Mouse (Mus musculus) monocyte, adult 5-6 weeks (primary cell): ENCODE measurements at regions not wholly inside any gene's neighbourhood (a gene's known extent, or its start where the extent isn't known, plus 50 kb on each side); places are given as distances from the start of the nearest gene placed in this dataset.

ENCODE experiments used
- ATAC-seq: fragments of 153-309, 156-312 bp; replicated peaks from 2 replicates; pipeline ENCODE4 v1.8.0; 2017; ENCODE audit warnings: mild to moderate bottlenecking; ENCODE audit not compliant: low TSS enrichment, insufficient number of reproducible peaks, severe bottlenecking, poor library complexity, low FRiP score

DNA sequence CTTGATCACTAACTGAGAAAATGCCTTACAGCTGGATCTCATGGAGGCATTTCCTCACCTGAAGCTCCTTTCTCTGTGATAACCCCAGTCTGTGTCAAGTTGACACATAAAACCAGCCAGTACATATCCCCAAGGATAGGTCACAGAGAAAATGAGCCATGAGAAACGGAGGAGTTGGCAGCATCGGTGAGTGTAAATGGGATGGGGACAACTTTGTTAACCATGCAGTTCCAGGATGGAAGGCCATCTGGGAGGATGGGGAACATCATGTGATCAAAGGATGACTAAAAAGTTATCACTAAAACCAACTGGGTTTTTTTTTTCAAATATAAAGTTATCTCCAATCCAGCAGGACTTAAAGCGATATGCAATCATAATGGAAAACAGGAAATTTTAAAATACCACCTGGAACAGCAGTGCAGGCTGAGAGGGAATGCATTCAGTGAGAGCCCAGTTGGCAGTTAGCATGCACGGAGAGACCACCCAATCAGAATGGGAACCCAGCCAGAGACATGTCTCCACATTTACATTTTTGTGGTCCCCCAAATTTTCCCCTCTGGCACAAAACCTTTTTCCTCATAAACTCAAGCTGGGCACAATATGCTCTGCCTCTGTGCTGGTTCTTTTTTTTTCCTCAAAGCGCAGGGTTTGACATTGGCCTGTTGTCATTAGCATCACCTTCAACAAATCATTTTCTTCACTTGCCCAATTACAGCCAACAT lies 475.7 kb downstream of the Rapgef2 start:
- ATAC-seq, result no peak

DNA sequence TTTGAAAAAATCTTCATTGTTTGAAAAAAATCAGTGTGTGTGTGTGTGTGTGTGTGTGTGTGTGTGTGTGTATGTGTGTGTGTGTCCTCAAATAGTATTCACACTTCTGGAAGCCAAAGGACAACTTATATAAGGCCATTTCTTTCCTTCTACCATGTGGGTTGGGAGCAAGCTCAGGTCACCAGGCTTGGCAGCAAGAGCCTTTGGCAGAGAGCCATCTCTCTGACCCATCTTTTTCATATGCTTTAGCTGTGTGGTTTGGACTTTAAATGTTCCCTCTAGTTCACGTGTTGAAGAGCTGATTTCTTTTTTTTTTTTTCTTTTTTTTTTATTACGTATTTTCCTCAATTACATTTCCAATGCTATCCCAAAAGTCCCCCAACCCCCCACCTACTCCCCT lies 483.1 kb downstream of the Rapgef2 start:
- ATAC-seq, result no peak

DNA sequence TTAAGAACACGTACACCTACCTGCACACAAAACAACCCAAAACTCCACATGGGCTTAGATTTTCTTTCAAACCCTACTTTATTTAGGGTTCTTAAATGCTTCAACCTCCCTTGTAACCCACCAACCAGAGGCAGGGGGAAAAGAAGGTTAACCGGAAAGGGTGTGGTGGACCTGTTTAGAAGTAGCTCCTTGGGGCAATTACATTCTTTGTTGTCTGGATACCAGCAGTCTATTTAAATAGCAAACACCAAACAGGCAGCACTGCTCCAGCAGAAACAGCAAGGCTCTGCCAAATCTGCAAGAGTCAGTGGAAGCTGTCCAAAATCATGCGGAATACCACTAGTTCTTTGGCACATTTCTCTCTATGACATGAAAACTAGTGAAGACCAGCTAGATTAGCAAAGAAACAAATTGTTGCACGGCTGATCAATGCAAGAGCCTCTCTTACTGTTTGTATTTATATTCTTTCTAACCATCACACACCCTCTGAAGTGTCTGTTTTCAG lies 490.3 kb downstream of the Rapgef2 start:
- no peak for ATAC-seq

DNA sequence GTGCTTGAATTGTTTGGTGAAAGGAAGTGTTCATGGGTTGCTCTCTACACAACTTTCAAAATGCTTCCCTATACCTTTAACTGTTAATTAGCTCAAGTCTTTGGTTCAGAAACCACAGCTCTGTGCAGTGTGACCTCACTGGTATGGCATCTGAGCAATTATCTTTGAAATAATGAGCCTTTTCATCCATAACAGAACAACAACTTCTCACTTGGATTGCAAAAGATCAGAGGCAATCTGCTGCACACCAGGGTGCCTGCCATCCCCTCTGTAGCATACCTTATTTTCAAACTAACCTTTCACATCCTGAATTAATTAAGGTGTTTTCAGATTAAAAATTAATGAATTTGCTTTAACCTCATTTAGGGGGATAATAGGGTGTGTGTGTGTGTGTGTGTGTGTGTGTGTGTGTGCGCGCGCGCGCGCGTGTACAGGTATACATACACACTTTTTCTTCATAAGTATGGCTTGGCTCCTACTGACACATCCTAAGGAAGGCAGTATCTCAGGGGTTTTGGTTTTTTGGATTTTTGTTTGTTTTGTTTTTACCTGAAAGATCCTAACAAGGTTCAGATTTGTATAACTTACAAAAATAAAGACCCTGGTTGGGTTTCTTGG lies 493.8 kb downstream of the Rapgef2 start:
- no peak for ATAC-seq

DNA sequence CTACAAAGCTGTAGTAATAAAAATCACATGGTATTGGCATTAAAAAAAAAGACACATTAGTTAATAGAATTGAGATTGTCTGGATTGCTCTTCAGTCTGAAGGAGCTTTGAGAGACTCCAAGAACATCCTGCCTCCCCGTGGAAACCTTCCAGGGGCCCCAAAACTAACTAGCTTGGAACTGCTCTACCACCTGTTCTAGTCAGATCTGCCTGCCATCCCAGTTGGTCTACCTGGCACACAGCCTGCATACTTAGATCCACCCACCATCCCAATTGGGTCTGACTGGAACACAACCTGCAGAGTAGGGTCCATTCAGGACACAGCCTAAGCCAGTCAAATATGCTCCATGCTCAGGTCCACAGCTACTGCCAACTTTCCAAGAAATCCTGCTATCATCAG lies 503.6 kb downstream of the Rapgef2 start:
- no peak for ATAC-seq

DNA sequence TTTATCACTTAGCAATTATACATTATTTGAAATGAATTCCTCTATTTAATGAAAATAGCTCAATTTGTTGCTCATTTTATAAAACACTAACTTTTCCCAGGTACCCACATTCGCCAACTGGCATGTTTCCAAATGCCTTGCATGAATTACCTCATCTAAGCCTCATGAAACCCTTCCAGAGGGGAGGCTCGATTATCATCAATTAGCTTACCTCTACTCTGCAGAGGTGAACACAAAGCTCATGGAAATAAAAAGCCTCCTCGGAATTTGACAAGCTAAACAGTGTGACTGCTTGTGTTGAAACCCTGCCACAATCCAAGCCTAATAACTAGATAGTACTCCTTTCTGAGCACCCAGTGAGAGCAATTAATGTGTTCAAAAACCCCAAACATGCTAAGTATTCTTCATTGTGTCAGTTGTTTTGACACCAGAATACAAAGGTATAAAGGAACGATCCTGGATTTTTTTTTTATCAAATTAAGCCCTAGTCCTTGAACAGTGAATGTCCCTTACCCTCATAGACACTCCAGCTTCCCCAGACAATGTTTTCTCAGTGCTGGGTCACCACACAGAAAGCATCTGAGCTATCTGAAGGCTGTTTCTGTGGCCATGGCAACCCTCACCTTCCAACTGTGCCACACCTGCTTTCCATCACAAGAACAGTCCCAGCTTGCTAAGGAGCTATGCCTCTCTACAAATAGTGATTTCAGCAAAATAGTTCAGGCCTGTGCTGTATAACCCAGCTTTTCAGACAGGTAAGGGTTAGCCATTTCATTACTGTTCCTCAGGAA lies 530.4 kb downstream of the Rapgef2 start:
- no peak for ATAC-seq

DNA sequence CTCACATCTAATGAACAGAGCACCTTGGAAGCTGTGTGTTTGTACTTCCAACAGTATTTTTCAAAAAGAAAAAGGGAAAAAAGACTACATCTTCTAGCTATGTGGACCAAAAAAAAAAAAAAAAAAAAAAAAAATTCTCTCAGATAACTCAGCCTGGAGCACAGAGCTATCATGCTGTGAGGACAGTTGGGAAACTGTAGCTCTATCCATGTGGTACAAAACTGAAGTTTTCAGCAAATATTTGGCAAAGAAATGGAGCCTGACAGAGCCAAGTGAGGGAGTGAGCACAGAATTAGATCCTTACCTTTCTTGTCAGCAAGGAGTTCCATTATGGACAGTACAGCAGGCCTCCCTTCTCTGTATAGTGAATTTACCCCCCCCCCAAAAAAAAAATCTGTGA lies 550.2 kb downstream of the Rapgef2 start:
- ATAC-seq, result no peak

DNA sequence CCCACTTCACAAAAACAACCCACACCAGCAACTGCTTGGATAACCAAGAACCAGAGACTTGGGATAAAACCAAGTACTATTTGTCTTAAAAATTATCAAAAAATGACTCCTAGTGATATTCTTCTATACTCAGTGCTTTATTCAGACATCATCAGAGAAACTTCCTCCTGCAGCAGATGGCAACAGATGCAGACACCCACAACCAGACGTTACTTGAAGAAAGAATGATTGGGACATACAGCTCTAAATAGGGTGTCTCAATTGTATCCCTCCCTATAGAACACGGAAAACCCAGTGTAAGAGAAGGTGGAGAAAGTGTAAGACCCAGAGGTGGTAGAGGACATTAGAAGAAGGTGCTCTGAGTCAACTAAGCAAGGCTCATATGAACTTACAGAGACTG lies 569.6 kb downstream of the Rapgef2 start:
- no peak for ATAC-seq

DNA sequence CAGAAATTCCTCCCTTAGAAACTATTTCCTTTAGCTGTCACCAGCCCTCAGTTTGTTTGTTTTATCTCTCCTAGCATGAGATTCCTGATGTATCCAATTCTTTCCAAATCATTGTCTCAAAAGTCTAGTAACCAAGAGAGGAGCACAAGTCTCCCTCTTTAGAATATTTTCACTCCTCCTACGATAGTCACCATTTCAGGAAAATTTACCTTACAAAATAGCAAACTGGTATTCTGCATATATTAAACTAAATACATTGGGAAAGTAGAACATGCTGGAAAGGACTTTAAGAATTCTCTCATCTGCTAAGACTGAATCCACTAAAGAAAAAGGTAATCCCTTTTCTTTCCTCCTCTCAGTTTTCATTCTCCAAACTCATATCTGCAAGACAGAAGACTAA lies 578.6 kb downstream of the Rapgef2 start:
- no peak for ATAC-seq

DNA sequence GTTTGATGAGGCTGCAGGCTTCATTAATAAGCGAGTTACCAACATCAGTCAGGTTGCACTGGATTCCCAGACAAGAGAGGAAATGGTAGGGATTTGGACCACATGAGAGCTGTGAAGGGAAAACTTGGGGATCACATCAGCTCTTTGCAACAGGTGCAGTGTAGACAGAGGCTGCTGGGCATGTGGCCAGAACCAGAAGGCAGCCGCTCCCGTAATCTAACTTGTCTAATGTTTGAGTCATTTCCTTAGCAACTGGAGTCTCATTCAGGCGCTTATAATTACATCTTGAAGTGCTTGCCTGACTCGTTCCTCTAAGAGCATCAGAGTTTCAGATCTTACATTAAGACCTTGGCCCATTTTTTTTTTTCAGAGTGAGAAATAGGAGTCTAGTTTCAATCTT lies 587.4 kb downstream of the Rapgef2 start:
- no peak for ATAC-seq

DNA sequence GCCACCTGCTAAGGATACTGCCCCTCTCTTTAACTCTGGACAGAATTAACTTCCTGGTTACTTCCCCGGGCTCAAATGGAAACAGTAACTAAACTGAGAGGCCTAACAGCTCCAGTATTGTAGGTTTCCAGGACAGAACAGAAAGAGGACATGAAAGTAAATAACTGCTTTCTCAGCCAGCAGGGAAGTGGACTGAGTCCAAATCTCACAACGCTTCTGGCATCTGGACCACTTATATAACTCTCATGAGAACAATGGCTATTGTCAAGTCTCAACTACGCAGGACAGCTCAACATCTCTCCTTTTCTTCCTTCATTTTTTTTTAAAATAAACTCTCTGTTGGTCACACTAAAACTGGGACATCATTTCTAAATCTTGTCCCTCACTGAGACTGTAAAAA lies 594.8 kb downstream of the Rapgef2 start:
- ATAC-seq, result no peak

DNA sequence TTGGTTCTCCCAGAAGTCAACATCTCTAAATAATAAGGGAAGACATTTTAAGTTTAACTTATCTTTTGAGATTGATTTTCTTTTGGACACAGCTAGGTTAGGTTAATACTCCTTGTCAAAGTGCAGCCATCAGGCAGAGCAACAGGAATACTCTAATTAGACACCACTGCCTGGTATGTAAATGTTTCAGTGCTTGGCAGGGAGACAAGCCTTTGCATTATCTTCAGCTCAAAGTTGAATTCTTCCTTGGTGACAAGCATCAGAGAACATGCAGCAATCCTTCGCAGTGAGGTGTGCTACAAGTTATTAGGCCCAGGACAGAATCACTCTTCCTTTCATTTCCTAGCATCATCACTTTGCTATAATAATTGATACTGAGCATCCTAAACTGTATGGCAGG lies 608.7 kb downstream of the Rapgef2 start:
- no peak for ATAC-seq

DNA sequence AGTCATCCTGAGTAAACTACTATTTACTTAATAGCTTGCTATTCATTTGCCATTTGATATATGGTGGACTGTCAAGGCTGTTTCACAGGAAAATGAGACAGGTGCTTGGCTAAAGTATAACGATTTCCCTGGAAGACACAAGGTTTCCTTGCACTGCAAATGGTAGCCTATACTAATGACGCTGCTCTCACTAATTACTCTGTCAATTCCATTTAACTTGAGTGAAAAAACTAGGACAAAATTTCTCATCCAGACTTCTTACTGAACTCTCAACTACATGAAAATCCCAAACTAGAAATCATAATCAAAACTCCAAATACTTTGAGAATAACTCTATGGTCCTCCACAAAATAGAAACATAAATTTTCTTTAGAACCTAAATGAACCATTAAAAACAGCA lies 609.5 kb downstream of the Rapgef2 start:
- no peak for ATAC-seq

DNA sequence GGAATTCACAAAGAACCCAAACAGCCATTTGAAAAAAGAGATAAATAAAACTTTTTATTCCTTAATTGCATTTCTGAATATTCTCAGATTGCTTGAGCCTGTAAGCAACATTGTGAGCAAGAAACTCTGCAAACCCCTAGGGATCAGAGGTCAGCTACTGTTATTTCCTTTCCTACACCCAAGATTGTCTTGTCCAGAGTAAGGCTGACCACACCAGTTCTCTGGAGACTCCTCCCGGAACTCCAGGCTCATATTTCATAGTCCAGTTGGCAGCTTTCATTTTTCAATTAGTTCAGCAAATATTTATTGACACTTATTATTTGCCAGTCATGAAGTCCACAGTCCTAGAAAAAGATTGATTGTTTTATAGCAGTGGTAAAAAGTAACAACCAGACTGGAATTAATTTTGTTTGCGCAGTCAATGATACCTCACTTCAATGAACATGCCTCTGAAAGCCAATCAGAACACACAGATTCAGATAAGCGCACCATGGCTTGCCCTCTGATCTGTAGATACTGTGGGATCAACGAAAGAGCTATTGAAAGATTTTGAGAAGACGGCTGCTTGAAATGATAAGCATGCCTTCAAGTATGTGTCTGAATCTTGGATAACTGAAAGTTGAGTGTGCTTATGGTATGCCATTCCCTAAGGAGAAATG lies 611.7 kb downstream of the Rapgef2 start:
- ATAC-seq, result no peak

DNA sequence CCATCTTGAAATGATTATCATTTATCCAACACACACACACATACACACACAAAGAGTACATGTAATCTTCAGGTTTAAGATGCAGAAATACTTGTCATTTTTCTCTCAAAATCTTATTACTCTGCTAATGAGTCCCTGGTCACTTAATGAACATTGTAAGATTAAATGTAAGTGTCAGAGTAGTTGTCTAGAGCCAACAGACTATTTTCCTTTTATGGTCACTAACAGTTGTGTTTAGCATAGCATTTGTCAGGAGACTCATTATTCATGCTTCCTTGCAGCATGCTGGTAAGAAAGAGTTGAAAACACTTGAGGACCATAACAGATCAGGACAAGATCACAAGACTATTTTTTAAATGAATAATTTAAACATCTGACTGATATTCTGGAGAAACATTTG lies 618.3 kb downstream of the Rapgef2 start:
- ATAC-seq, result no peak

DNA sequence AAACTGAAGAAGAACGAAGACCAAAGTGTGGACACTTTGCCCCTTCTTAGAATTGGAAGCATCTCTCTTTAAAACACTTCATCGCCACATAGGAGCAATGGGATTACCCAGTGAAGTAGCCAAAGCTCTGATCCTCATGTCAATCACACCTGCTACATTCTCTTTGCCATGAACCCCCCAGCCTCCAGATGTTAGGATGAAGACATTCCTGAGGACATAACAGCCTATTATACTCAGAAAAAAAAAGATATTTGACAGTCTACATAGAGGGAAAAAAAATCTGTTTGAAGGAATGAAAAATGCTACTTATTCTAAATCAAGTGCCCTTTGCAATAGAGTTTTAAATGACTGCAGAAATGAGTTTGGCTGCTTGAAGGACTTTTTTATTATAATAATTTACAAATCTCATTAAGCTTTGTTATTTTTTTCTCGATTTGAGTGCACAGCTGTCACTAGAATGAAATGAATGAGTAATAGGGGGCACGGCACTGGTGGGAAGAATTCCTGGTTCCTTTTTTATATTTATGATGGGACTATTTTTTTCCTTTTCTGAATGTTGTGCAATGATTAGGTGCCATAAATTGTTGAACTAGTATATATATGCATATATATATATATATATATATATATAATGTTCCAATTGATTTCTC lies 618.8 kb downstream of the Rapgef2 start:
- ATAC-seq, result no peak

DNA sequence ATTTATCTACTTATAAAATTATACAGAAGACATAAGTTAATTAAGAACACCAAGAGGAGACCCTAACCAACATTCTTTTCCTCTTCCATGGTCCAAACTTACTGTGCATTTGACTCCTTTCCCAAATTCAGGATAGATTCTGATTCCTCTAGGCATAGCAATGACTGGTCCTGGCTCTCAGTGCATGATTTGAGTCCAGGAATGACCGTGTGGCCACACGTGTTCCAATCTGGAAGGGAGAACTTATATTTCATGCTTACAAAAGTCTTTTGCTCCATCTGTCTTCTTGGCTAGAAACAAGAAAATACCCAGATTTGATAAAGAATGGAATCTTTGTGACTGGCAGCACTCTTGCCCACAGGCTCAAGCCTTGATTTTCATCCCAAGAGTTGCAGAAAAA lies 638.2 kb downstream of the Rapgef2 start:
- ATAC-seq, result no peak

DNA sequence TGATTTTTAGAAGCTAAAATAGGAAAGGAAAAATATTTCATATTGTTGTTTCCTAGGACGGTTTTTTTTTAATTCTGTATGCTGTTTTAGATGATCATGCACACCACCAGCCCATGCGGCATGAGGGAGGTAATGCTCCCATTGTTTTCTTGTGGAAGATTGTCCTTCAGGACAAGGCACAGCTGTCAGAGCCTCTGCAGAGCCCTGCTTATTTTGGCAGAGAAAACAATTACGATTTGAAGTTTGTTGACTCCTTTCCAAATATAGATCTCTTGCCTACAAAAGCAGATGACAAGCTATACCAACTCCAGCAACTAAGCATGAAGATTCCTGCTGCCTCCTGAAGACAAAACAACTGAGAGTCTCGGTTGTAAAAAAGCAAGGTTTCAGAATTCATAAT lies 650.9 kb downstream of the Rapgef2 start:
- no peak for ATAC-seq

DNA sequence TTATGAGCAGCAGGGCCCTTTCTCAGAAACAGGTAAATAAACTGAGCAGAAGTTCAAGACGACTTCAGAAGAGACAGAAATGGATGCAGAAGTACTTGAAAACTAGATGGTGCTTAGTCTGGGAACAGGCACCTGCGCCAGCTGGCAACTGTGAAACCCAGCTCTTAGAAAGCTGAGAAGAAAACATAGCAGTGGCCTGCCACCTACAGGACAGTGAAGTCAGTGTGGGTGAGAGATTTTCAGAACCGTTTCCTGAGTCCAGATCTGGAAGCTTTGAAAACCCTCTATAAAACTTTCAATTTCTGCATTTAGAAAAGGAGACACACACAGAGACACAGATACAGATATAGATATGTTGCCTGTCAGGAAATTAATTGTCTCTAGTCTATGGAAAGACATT lies 667.4 kb downstream of the Rapgef2 start:
- no peak for ATAC-seq
